Mouse (Mus musculus): Measurements from ENCODE around the gene Wdr46.

- no peak for TF ChIP-seq CTCF (IDR thresholded peaks at IDR 0.05; ENCODE audit: control insufficient read depth, insufficient read depth, insufficient read length)
- no peak for TF ChIP-seq MYOG (IDR thresholded peaks at IDR 0.05; ENCODE audit: control insufficient read depth, extremely low read depth, insufficient read length)
- TF ChIP-seq USF1 (IDR thresholded peaks at IDR 0.05; ENCODE audit: low read depth): no peak
- no peak for TF ChIP-seq MAX (IDR thresholded peaks at IDR 0.05)
Measured at GRCm38 (mm10) chr17:33900989-33901314, 39.5 kb upstream of the Wdr46 start.
